Mouse (Mus musculus): Measurements from ENCODE around the gene Zbtb44. TPM values are rescaled to one million over a fixed set of nuclear protein-coding genes. Genes with fewer than 3 reads are reported as not detected.

The Zbtb44 gene
- total and polyA plus RNA-seq, 3 experiments: 17.7 to 60.4 (median 33.6) TPM

DNA sequence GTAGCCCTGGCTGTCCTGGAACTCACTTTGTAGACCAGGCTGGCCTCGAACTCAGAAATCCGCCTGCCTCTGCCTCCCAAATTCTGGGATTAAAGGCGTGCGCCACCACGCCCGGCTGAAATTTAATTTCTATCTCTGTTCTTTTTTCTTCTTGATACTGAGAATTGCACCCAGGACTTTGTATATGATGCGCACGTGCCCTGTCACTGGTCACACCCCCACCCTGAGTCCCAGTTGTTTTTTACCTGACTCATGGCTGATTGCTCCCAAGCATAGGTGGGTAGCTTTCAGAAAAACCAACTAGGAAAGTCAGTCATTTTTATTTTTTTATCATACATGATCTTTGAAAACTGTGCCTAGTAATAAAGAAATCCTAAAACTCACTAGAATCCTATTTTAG, 40.3 kb downstream of the Zbtb44 start:
- DNase-seq: no peak

- no peak for DNase-seq
Observed at GRCm38 (mm10) chr9:31072256-31072655, 41.8 kb downstream of the Zbtb44 start.

DNA sequence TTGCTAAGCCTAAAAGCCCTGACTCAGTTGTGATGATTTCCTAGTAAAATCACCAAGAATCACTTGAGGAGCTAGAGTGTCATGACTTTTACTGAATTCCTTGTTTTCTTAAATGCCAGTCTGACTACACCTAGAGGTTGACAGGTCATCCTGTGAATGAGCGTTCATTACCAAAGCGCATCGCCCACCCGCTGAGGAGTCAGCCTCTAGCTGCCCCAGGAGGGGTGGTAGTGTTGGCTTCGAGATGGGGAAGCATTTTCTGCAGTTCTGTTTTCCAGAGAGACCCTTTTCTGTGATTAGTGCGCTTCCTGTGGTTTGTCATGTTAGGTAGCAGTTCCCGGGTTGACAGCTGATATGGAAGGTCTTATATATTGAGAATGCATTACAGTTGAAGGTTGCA, 43.4 kb downstream of the Zbtb44 start:
- no peak for DNase-seq

DNA sequence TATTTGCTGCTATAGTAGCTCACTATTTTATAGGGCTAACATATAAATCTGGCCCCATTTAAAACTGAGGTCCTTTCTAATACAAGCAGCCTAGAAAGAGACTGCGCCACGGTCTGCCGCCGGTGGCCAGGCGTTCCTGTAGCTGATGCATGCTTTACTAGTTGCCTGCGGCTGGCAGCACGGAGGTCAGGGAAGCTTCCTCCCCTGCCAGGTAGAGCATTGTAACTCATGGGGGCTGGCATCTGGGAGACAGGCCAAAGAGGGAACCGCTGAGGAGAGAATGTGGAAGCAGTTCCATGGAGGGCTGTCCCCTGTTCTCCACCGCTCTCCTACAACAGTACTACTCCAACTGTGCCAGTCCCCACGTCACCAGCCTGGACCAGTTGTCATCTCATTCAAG, 44.4 kb downstream of the Zbtb44 start:
- DNase-seq: no peak

GRCm38 (mm10) chr9:31080726-31081125, 50.3 kb downstream of the Zbtb44 start:
- no peak for DNase-seq

GRCm38 (mm10) chr9:31082054-31082666, 51.7 kb downstream of the Zbtb44 start:
- peak; percentile 70 for DNase-seq

- DNase-seq: no peak
Observed at GRCm38 (mm10) chr9:31082771-31083170, 52.3 kb downstream of the Zbtb44 start.

- DNase-seq: no peak
Observed at GRCm38 (mm10) chr9:31085556-31085955, 55.1 kb downstream of the Zbtb44 start.

DNA sequence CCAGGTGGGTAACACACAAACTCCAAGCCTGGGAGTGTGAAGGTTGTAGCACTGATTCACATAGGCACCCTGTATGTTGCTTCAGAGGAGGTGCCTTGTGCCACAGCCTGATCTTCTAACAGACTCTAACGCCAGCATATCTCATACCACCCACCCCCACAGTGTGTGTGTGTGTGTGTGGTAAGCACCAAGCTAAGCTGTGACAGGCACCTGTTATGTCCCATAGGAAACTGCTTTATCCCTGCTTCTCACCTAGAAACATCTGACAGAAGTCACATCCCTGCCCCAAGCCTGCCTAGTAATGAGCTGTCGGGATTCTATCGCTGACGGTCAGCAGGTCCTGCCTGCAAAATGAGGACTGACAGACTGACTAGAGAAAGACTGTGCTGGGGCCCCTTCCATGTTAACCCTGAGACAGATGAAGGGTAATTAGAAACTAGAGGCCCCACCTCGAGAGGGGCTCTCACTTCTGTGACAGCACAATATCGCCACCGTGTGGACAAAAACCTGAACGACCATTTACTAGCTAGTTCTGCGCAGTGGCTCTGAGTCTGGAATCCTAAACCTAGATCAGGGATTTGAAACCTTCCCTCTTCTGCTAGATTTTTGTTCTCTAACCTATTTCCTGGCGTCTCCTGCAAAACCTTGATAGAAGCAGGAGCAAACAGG, 55.8 kb downstream of the Zbtb44 start:
- DNase-seq: peak; percentile 40

DNA sequence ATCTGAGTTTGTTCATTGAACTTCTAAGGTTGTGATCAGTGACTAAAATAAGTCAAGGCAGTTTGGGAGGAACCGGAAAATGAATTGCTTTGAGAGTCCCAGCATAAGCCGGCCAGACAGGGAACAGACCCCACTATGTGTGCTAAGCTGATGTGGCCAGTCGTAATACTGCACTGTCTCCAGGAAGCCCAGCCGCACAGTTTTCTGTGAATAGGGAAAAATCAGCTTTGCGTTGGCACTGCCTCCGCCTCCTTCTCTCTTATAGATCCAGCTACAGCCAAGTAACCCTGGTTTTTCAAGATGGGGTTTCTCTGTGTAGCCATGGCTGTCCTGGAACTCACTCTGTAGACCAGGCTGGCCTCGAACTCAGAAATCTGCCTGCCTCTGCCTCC, 56.3 kb downstream of the Zbtb44 start:
- no peak for DNase-seq

DNA sequence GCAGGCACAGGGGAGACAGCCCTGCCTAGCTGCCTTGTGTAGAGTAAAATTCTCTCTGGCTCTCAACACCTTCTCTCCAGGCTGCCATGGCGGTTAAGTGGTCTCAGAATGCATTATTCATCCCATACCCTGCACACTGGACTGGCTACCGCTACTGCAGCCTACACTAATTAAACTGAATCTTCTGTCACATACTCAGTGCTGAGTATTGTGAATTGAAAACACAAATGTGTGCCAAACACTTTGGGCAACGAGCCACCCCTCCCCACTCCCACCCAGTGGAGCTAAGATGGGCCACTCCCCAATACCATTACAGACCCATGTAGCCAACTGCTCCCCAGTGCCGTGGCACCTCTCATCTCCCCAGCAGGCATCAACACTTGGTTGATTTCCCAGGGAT, 57.0 kb downstream of the Zbtb44 start:
- DNase-seq: no peak

GRCm38 (mm10) chr9:31088116-31088515, 57.7 kb downstream of the Zbtb44 start:
- DNase-seq: no peak

GRCm38 (mm10) chr9:31088883-31089282, 58.4 kb downstream of the Zbtb44 start:
- peak; percentile 86 for DNase-seq

DNA sequence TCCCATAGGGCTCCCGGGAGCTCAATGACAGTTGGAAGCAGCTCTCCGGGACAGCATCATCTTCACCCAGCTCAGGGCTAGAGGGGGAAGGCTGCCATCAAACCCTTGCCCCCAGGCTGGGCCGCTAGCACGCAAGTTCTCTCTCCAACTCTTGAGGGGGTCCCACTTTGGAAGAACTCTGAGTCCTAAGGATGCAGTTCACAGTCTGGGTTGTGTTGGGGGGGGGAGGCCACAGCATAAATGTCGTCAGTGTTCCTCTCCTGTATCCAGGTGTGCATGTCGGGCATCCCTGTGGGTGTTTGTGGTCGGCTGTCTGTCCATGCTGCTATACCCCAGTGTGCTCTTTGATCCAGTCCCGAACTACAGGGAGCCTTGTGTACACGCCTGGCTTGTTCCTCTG, 59.1 kb downstream of the Zbtb44 start:
- DNase-seq: no peak

DNA sequence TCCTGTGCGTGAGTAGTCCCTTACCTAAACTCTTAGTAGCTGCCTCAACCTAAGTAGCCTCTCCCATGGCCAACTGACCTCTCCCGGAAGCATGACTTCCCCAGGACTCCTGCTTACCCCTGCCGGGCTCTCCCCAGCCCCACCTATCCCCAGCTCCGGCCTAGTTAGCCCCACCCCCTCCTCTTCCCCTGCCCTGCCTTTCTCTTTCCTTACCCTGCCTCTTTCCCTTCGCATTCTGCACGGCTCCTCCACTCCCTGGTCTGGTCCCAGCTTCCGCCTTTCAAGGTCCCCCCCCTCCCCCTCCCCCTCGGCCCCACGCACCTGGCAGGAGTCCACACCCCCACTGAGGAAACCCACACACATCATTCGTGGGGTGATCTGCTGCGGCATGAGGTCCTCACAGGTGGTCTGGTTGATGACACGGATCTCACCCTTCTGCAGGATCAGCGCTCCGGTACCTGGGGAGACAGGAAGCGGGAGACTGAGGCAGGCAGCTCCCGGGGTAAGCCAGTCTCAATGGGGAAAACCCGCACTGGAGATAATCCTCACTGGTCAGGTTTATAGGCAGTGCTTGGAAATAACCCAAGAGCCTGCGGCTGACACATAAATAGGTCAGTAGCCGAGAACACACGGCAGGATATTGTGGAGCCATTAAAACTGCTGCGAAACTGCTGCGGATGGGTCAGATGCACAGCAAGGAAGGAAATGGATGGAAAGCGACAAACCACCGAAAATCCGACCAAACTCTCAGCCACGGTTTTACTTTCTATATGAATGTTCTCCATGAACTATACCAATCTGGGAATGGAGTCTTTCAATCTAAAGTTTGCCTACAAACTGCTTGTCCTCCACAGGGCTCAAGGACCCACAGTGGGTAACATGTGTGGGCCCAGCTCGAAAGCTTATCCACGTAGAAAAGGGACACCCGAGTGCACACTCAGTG, 59.9 kb downstream of the Zbtb44 start:
- DNase-seq: peak; percentile 28

DNA sequence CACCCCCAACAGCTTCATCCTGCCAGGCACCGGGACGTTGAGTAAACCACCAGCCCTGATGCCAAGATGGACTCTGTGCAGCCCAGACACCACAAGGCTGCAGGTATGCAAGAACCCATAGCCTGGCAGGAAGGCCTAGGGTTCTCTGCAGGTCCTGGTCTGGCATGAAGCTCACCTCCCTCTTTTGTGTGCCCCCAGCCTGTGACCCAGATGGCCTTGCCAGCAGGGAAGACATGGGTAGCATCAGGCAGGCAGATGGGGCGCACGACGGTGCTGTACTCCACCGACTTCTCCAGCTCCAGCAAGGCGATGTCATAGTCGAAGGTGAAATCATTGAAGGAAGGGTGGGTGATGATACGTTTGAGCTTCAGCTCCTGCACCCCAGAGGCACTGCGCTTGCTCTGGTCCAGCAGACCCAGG, 60.7 kb downstream of the Zbtb44 start:
- no peak for DNase-seq

GRCm38 (mm10) chr9:31092111-31092832, 61.8 kb downstream of the Zbtb44 start:
- DNase-seq: no peak

DNA sequence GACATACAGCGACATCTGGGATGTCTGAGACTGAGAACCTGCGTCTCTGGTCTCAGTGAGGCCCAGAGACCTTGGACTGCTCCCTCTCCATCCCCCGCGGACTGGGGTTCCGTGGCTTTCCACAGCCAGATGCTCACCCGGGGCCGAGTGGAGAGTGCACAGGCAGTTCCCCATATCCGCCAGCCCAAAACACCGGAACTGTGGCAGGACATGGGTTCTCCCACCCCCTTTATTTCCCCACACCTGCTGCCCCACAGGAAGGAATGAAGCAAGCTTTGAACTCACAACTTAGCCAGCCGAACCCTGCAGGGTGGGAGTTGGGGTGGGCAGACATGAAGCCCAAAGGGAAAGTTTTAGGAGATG, 62.4 kb downstream of the Zbtb44 start:
- no peak for DNase-seq

DNA sequence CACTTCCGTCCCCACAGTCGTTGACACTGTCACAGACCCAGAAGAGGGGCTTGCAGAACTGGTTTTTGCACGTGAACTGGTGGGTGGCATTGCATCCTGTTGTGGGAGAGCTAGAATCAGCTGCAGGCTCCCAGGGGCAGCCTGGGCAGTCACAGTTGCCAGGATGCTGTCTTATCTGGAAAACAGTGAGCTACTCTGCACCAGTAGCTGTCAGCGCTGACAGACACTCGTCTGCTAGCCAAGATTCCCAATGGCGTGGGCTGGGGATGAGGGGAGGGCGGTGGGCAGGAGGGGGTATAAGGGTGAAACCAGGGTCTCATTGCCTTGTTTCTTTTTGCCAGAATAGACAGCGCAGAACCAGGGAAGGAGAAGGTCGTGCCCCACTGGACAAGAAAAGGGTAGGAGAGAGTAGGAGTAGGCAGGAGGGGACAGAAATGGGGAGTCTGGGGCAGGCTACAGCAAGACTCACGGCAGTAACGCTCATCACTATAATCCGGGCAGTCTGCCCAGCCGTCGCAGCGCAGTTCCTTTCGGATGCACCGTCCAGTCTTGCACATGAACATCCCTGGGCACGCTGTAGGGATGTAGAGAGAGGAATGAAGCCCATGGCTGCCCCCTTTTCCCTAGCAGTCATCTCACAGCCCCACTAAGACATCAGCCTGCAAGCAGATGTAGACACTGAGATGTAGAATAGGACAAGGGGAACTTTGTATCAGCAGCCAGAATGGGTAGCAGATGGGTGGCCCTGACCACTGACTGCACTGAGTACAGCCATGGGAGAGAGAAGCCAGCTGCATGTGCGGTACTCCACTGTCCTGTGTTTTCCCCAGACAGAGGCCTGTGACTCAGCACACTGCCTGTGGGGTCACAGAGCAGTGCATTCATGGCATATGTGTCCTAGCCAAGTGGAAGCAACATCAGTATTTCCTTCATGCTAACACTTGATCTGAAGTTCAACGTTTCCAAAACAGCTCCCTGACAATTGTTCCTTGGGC, 66.9 kb downstream of the Zbtb44 start:
- no peak for DNase-seq

DNA sequence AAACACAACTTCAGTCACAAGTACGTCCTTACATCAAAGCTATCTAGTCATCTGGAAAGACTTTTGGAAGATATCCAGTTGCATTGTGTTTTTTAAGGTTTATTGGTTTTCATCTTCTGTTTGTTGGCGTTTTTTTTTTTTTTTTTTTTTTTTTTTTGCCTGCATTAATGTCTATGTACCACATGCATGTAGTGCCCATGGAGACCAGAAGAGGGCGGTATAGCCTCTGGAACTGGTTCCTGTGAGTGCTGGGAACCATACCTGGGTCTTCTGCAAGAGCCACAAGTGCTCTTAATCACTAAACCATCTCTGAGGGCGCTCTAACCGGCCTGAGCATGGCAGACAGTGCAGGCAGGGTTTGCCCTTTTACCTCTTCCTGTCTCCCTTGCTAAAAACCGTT, 67.7 kb downstream of the Zbtb44 start:
- DNase-seq: no peak

GRCm38 (mm10) chr9:31108464-31108863, 78.0 kb downstream of the Zbtb44 start:
- no peak for DNase-seq
